Comparison of ENCODE assay signal across 17 mouse cellular contexts in the genomic region with DNA sequence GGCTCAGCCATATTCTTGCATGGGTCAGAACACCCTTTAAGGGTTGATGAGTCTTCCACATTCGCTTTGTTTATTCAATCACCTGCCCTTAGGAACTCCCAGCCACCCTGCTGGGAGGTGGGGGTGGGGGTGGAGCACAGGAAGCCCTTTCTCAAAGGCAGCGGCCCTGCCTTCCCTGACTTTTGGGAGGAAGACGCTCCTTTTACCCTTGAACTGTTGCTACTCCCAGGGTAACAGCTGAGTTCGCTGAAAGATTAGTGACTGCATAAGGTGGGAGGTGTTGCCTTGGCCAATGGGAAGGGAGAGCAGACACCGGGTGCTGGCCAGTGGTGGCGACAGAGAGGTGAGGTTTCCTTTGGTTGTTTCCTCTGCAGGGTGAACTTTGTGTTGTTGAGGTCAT. TPM values are rescaled to one million over a fixed set of nuclear protein-coding genes. Genes with fewer than 3 reads are reported as not detected.
DNase-seq lines count a peak whose midpoint lies in the region; ATAC-seq and TF ChIP-seq lines count a peak whose summit lies in the region.
"Had no signal": no experiment of that assay in that cellular context is flagged by ENCODE, and none has a peak within 500 bp of the region (broad histone marks: within the 10 kb centered on the region; RNA-seq: fewer than 3 reads in every experiment).

No protein-coding gene starts in this region.

- no peaks in the 10 kb centered on the region for H3K36me3 ChIP-seq in thymus, adult 2 months (ENCODE audit: control insufficient read depth, insufficient read depth, low read length)
- no peaks in the 10 kb centered on the region for H3K36me3 ChIP-seq in stomach, postnatal 0 days (ENCODE audit: control insufficient read depth, insufficient read depth, low read length)
- H3K36me3 ChIP-seq: hindbrain, embryonic 15.5 days; lung, embryonic 15.5 days; midbrain, embryonic 12.5 days had no signal

- WGBS in thymus, adult 2 months: 28% methylated on average over 6 of the region's 6 CpGs
- 21% methylated on average over 6 of the region's 6 CpGs for whole genome bisulfite sequencing in stomach, postnatal 0 days

- no peak overlapping the region for H3K4me3 ChIP-seq in thymus, adult 2 months (ENCODE audit: control insufficient read depth, insufficient read depth, low read length)
- no peak overlapping the region for H3K4me3 ChIP-seq in stomach, postnatal 0 days (ENCODE audit: low read depth, low read length)
- H3K4me3 ChIP-seq: hindbrain, embryonic 15.5 days; lung, embryonic 15.5 days; midbrain, embryonic 12.5 days had no signal

- peaks cover 9% of the 10 kb centered on the region for H3K4me1 ChIP-seq in thymus, adult 2 months (replicated peaks; ENCODE audit: control insufficient read depth, insufficient read depth, low read length)
- H3K4me1 ChIP-seq in stomach, postnatal 0 days (replicated peaks; ENCODE audit: control insufficient read depth, insufficient read depth): no peaks in the 10 kb centered on the region
- H3K4me1 ChIP-seq: lung, embryonic 15.5 days had no signal

- TF ChIP-seq POLR2A in thymus, adult 2 months (IDR thresholded peaks at IDR 0.05; ENCODE audit: control insufficient read depth, extremely low read depth, insufficient read depth, low read length, poor library complexity): no peak

- peak; percentile 47 to 49; a peak in 2 of 4 replicates for ATAC-seq in hematopoietic stem cell, adult 5-6 weeks (replicated peaks in 1 of 2; ENCODE audit: insufficient read depth in 1 of 2, low FRiP score in 2 of 2, low TSS enrichment in 1 of 2, low read depth in 1 of 2, poor library complexity in 2 of 2, severe bottlenecking in 2 of 2)
- peak; percentile 57; the same call in 1 of the 2 replicates for ATAC-seq in stomach, postnatal 0 days (ENCODE audit: low FRiP score, low TSS enrichment)
- no peak for ATAC-seq in granulocyte monocyte progenitor cell, adult 5-6 weeks (replicated peaks; ENCODE audit: poor library complexity, severe bottlenecking)

- no peak overlapping the region for H3K4me2 ChIP-seq in stomach, postnatal 0 days (replicated peaks; ENCODE audit: low read depth)
- H3K4me2 ChIP-seq: hindbrain, embryonic 15.5 days; lung, embryonic 15.5 days; midbrain, embryonic 12.5 days had no signal

- no peak overlapping the region; the same call in 1 of the 2 replicates for H3K27ac ChIP-seq in thymus, adult 2 months (ENCODE audit: control insufficient read depth, insufficient read depth, low read length)
- no peak overlapping the region for H3K27ac ChIP-seq in stomach, postnatal 0 days (replicated peaks)
- H3K27ac ChIP-seq: hindbrain, embryonic 15.5 days; lung, embryonic 15.5 days; midbrain, embryonic 12.5 days had no signal

- H3K27me3 ChIP-seq in thymus, adult 2 months (ENCODE audit: control insufficient read depth, insufficient read depth, low read length): peaks cover 3% of the 10 kb centered on the region; the same call in 1 of the 2 replicates
- 0 out of 2 replicates have a peak, but pooled peaks cover 3% of the 10 kb centered on the region for H3K27me3 ChIP-seq in stomach, postnatal 0 days (ENCODE audit: control insufficient read depth, insufficient read depth, low read length)
- H3K27me3 ChIP-seq: CH12.LX had no signal

- DNase-seq in thymus, adult 2 months: peak; percentile 7
- DNase-seq in thymus, postnatal 10 days (ENCODE audit: low spot score in 2 of 2): no peak
- DNase-seq in kidney, postnatal 10 days: peak; percentile 20
- DNase-seq in stomach, postnatal 0 days (ENCODE audit: low spot score): peak; percentile 33
- no peak for DNase-seq in adrenal gland, postnatal 36 days
- DNase-seq in spleen, postnatal 14 days (ENCODE audit: low spot score in 2 of 2): no peak
- DNase-seq: cerebellum, adult 11 months; gastrocnemius, postnatal 25 days; layer of hippocampus, adult 9-11 months had no signal

- no peak overlapping the region for H3K9ac ChIP-seq in stomach, postnatal 0 days (ENCODE audit: low read length)
- H3K9ac ChIP-seq: hindbrain, embryonic 15.5 days; lung, embryonic 15.5 days; midbrain, embryonic 12.5 days had no signal

- no peak for TF ChIP-seq EP300 in stomach, postnatal 0 days (optimal IDR thresholded peaks at IDR 0.05)

- H3K9me3 ChIP-seq in stomach, postnatal 0 days (ENCODE audit: control insufficient read depth, low read length): no peaks in the 10 kb centered on the region
- H3K9me3 ChIP-seq: hindbrain, embryonic 15.5 days; lung, embryonic 15.5 days; midbrain, embryonic 12.5 days had no signal

- TF ChIP-seq CTCF in thymus, adult 2 months (IDR thresholded peaks at IDR 0.05; ENCODE audit: borderline replicate concordance, control insufficient read depth, extremely low read depth, insufficient read depth, low read length, poor library complexity): no peak
- TF ChIP-seq CTCF in stomach, postnatal 0 days (IDR thresholded peaks at IDR 0.05; ENCODE audit: low read depth): peak; percentile 11; the same call in 1 of the 2 replicates

RNA-seq across cellular contexts. Expression of a gene that starts 1.3 kb away (rescaled TPM):
- polyA plus RNA-seq in thymus, adult 2 months (2012; rRNA removed): 2.0 and 2.4 TPM in 2 replicates
- not detected in 2 replicates for total RNA-seq in hematopoietic stem cell, adult 5-6 weeks (2017)
- polyA plus RNA-seq in stomach, postnatal 0 days (2015; fragmentation: Nextera tagmentation; extraction: Ambion mirVana): 12.0 and 12.5 TPM in 2 replicates
- not detected for total RNA-seq in adrenal gland, postnatal 36 days (2021)
- 0.52 TPM in 1 of 2 replicates, not detected in the other for total RNA-seq in granulocyte monocyte progenitor cell, adult 5-6 weeks (2014; fragmentation: Nextera tagmentation)
- total RNA-seq in granulocyte monocyte progenitor cell, adult 5-6 weeks (2017): not detected in 2 replicates
- total RNA-seq: gastrocnemius, postnatal 25 days had no signal
- polyA plus RNA-seq: limb, embryonic 11.5 days; midbrain, embryonic 12.5 days; neural tube, embryonic 11.5 days had no signal

Comparison
In these comparisons a context has a peak if more than half of its experiments do, and no peak if none do; other contexts are left out.
1. DNase-seq: peak in thymus, adult 2 months (single experiment), kidney, postnatal 10 days (single experiment) and stomach, postnatal 0 days (single experiment); none in thymus, postnatal 10 days (0 of 2), adrenal gland, postnatal 36 days (0 of 2) and spleen, postnatal 14 days (0 of 2).